Mouse (Mus musculus) megakaryocyte, adult 5-6 weeks (primary cell): ENCODE data around the gene Krba1. TPM values are rescaled to one million over a fixed set of nuclear protein-coding genes. Genes with fewer than 3 reads are reported as not detected.
A peak's percentile ranks its signal among the peaks of the same experiment; 100 is the strongest.

Source experiments
- ATAC-seq: 2 replicates; pipeline ENCODE4 v1.8.0; 2016; ENCODE audit warnings: mild to moderate bottlenecking, inconsistent platforms; ENCODE audit not compliant: poor library complexity, severe bottlenecking
- total RNA-seq, 2 experiments: library from RNA; stranded (forward) in 1 of 2; stranded (reverse) in 1 of 2; fragments of 153-499, 151-499 nt in 1 of 2; fragments of 221-1000, 200-1000 nt in 1 of 2; gene quantifications; 2 replicates each; pipeline versions ENCODE4 v1.2.3 to v1.2.4; 2015 to 2017

Krba1 gene
- total RNA-seq (2015) (0.67 and 1.1 TPM in 2 replicates), total RNA-seq (2017) (1.2 and 1.9 TPM in 2 replicates)

DNA sequence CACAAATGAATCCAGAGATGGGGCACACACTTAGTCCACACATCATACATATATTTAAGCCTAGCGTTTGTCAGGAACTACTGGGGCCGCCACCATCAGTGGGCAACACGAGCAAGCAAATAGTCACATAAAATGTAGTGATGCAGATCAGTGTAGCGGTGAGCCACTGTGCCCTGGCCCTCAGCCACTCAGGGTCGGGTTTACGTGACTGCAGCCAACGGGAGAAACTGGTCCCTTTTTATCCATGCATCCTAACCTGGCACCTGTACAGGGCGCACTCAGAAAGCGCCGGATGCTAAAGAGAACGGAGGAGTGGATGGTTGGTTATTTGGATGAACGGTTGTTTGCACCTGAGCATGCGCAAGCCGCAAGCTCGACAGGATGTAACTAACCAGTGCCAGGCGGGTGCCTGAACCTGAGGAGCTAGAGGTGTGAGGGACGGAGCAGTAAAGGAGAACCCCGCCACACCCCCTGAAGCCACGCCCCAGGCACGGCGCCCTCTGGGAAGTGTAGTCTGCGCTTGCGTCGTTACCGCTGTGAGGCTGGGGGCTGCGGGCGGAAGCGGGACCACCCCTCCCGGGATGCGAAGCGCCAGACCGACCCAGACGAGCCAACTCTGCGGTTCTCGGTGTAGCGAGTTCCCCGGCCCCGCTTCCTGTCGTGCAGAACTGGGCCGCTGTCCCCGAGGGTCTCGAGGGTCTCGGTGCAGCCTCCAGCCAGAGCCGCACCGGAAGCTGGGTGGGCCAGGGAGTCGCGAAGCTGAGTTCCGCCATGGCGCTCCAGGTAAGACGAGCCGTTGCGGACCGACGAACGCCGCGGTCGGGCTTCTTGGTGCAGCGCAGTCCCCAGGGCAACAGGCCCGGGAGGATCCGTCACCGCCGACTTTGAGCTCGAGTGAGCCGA is at the start of gene Krba1:
Gene Krba1 (plus strand): TSS at position 482 of the 903 bp plus-strand sequence.
- peak; percentile 91 for ATAC-seq

GRCm38 (mm10) chr6:48358897-48359296 is 36.5 kb upstream of the Krba1 start:
- ATAC-seq = no peak

GRCm38 (mm10) chr6:48366322-48366996 is 28.9 kb upstream of the Krba1 start:
- no peak for ATAC-seq

DNA sequence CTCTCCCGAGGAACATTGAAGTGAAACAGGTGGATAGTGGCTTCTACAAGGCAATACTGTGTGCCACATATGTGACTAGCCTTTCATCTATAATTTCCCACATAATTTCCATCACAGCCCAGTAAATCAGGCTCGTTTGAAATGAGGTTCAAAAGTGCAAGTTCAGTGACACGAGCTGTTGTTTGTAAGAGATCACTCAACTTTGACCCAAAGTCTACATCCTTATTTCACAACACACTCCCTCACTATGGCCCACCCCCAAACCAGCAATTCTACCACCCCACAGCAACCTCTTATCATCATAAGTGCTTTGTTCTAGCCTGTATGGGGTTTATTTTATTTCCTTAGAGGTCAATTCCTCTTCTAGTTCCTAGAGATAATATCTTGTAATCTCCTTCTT is 7.2 kb upstream of the Krba1 start:
- ATAC-seq = no peak

DNA sequence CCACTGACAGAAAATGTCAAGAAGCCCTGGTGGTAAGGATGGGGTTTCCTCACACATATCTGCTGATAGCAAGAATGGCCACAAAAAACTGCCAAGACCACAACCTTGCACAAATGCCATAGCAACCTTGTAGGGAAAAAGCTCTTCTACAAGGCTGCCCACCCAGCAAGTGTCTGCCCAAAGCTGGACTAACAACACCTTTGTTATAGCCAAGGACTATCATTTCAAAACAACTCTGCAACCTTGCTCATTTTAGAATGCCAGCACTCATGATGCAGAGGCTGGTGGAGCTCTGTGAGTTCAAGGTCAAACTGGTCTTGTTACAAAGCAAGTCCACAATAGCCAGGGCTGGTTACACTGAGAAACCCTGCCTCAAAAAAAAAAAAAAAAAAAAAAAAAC is 1.6 kb upstream of the Krba1 start:
- ATAC-seq = no peak

DNA sequence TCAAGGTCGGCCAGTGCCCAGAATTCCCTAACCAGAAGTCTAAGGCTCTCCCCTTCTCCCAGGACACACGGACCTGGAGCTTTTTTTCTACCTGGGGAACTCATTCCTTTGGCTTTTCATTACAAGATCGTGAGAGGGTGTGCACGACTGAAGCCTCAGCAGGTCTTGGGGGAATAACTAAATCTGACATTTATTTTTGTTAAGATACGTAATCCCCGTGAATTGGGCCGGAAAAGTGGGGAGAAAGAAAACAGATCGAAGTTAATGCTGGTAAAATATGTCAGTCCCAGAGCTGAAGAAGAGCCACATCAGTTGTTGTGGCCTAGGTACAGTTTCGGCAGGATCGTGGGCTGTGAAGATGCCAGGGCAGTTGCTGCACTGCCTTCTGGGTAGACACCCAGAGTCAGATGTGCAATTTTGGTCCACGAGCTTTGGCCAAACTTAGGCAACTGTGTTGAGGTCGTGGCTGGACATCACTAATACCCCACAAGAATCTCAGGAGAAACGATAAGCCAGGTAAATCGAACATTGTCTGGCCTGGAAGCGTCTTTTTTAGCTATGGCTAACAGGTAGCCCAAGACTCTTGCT is 716 bp downstream of the Krba1 start:
- no peak for ATAC-seq

DNA sequence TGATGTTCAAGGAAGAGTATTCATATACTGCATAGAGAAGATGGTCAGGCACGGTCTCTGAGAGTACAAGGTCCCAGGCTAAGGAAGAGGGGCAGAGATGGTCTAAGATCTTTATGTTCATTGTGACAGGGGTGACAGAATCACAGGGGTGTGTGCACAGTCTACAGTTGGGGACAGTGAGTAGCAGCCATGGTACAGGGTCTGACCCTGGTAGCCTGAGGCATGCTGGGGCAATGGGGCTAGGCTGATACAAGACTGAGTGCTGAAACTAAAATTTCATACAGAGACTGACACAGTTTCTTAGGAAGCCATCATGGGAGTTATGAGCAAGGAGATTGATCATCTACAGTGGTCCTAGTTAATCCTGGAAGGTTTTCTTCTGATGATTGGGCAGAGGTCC is 1.3 kb downstream of the Krba1 start:
- no peak for ATAC-seq

GRCm38 (mm10) chr6:48397336-48397735 is 1.9 kb downstream of the Krba1 start:
- no peak for ATAC-seq

- no peak for ATAC-seq
Observed at GRCm38 (mm10) chr6:48399906-48400305, 4.5 kb downstream of the Krba1 start.

DNA sequence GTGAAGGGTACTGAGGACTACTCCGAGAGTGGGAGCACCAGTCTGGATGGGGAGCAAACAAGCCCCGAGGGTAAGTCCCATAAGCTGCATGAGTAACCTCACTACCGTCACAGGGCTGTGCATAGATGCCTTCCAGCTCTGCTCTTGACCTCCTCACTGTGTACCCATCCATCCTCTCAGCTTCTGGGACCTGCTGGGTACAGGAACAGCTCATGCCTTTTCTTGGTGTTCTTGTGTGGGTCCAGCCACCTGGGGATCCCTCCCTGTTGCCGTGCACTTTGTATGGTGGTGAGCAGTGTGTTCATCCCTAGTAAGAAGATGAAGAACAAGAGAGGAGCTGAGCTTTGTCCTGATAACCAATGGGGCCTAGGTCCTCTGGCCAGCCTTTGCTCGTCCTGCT is 8.7 kb downstream of the Krba1 start:
- no peak for ATAC-seq

DNA sequence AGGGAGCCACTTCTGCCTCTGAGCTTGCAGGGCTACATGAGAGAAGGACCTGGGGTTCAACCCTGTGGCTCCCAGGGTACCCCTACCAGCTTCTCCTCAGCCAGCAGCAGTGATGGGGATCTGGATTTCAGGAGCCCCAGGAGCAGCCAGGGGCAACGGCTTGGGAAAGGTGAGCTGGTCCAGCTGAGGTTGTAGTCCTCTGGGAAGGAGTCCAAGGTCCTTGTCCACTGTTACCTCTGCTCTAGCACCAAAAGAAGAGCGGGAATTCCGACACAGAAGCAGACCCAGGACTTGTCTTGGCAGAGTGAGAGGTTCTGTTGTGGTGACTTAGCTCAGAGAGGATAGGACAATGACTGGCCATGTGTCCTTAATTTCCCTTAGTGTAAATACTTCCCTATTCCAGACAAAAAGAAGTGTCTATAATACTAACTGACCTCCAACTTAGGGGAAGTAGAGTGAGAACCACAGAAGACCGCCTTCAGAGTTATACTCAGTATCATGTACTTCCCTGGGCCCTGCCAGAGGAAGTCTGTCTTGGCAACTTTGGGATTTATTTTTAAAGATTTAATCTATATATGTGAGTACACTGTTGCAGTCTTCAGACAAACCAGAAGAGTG is 14.4 kb downstream of the Krba1 start:
- ATAC-seq = peak; percentile 49

DNA sequence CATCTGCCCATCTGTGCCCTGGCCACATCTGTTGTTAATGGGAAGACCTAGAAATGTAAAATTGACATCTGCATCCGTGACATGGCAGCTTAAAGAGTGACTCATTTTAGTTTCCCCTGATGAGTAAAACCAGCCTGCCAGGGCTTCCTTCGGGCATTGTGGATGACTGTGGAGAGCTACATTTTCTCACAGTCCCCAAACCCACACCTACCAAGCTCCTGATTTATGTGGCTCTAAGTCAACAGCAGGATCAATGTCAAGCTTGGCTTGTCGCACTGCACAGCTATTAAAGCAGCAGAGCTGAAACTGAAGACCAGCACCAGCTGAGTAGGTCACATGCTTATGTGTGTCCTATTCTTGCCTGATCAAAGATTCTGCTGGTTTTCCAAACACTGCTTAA is 15.2 kb downstream of the Krba1 start:
- no peak for ATAC-seq

DNA sequence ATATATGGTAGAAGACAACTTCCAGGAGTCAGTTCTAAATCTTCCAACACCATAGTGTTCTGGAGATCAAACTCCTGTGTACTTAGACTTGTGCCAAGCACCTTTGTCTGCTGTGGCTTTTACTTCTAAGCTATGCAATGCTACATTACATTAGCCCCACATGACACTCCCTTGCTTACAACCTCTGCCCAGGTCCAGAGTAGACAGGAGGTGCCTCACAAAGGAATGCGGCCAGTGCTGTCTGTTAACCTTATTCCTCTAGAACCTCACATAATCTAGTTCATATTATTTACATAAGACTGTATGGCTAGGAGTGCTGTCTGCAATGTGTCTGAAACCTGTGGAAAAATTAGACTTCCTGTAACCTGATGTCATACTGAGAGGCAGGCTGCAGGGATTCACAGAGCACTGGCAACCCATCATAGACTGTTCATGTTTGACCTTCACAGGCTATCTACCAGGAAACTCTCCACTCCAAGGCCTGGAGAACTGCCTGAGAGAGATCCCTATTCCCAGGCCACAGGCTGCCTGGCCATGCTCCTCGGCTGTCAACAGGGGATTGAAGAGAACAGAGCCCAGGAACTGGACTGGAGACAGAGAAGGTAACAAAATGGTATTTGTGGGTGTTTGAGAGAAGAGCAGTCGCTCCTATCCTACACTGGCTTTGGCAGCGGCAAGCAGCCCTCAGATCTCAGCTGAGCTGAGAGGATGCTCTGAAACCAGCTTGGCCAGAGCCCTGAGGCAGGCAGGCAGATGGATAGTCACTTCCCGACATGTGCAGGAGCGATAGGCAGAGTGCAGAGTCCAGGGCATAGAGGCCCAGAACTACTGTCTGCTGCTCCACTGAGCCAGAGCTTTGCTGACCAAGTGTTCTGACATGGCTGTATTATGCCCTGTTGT is 16.1 kb downstream of the Krba1 start:
- ATAC-seq = no peak

DNA sequence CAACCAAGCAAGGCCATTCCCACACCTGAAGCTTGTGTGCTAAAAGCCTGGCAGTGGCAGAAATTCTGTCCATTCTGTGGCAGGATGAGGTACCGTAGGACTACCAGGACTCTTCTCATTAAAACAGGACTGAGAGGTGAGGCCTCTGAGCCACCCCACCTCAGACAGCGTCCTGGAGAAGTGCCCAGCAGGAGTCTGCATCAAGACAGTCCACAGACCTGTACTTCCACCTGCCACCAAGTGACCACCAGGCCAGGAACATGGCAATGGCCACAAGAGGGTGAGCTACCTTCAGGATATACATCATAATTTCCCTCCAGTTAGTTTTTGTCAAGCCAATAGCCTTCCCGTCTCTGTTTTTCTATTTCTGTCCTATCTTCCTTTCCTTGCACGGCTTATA is 16.8 kb downstream of the Krba1 start:
- ATAC-seq = no peak

GRCm38 (mm10) chr6:48412662-48413061 is 17.3 kb downstream of the Krba1 start:
- ATAC-seq = no peak

- no peak for ATAC-seq
Observed at GRCm38 (mm10) chr6:48413081-48413480, 17.7 kb downstream of the Krba1 start.

DNA sequence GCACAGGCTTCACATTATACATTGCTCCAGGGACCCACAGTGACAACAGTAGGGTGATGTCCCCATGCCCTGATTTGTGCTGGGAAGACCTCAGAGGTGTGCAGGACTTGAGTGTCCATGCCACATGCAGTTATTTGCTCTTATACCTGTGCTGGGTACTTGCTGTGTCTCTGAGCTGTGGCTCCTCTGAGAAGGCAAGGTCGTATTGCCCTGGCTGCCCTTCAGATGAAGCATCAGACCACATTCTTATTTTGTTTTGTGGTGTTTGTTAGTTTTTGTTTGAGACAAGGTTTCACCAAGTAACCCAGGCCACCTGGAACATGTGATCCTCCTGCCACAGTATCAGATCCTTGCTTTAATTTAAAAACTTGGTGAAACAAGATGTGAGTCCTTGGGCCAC is 19.5 kb downstream of the Krba1 start:
- no peak for ATAC-seq

DNA sequence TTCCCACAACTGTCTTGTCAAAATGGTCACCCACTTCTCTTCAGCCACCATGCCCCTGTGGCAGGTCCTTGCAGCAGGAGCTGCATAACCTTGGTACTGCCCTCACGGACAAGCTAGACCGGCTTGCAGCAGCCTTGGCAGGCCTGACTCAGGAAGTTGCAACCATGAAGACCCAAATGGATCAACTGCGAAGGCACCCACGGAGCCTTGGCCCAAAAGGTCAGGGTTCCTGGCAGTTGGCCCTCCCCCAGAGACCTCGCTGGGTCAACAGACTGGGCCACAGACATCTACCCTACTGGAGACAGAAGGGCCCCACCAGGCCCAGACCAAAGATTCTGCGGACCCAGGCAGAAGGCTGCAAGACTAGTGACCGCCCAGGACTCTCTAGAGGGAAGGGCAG is 20.2 kb downstream of the Krba1 start:
- ATAC-seq = no peak

DNA sequence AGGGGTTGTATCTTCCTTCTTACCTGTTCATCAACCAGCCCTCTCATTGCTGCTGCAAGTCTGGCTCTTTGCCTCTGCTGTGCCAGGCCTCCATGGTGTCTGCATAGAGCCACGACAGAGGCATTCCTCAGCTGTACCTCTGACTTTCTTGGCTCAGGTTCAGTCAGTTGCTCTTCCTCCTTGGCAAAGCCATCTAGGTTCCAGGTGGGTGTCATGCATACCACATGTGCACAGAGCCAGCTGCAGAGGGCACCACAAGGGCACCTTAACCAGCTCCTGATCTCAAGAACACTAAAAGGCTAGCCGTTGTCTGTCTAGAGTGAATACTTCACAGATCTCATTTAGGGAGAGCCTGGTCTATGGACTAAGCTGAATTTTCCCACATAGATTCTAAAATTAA is 21.1 kb downstream of the Krba1 start:
- no peak for ATAC-seq

DNA sequence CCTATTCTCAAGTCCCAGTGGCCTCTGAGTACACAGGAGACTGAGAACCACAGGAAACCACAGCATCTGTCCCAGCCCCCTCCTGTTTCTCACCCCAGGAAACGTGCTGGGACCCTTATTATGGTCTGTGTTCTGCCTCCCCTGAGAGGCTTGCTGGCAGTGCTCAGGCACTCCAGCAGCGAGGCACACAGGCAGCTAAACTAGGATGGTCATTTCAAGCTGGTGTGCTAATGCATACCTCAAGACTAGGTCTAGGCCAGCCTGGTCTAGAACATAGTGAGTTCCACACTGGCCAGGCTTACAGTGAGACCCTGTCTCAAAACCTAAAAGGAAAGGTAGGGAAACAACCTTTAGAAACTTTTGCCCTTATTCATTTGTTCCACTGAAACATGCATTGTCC is 25.3 kb downstream of the Krba1 start:
- ATAC-seq = no peak
